Mouse (Mus musculus) Muller cell, postnatal 12 days (primary cell): ENCODE results near the gene Dpep3.
A peak's percentile ranks its signal among the peaks of the same experiment; 100 is the strongest.

ENCODE experiments used
- DNase-seq: peaks from one replicate; pipeline ENCODE4 v3.0.0-alpha.2; 2015; ENCODE audit errors: inconsistent ontology term

The Dpep3 gene

GRCm38 (mm10) chr8:105935863-105936603 is 43.2 kb downstream of the Dpep3 start:
- no peak for DNase-seq

GRCm38 (mm10) chr8:105935105-105935504 is 44.1 kb downstream of the Dpep3 start:
- DNase-seq, result no peak

- DNase-seq, result no peak
These were observed 45.5 kb downstream of the Dpep3 start, which contains the start of gene Ctrl for GRCm38 (mm10) chr8:105933762-105934161. TSS of gene Ctrl (minus strand) at chr8:105933862.

GRCm38 (mm10) chr8:105932525-105932924 is 46.7 kb downstream of the Dpep3 start:
- DNase-seq, result no peak

- DNase-seq, result no peak
These were observed 48.0 kb downstream of the Dpep3 start for GRCm38 (mm10) chr8:105931271-105931670.

GRCm38 (mm10) chr8:105930602-105931001 is 48.6 kb downstream of the Dpep3 start:
- peak; percentile 79 for DNase-seq

GRCm38 (mm10) chr8:105925123-105925522 is 54.1 kb downstream of the Dpep3 start:
- DNase-seq, result no peak
